Mouse (Mus musculus): ENCODE results near the gene Doc2a. TPM values are rescaled to one million over a fixed set of nuclear protein-coding genes. Genes with fewer than 3 reads are reported as not detected.
"Not testable (repeated sequence)": the region's sequence is repeated elsewhere in the genome, so short reads cannot be mapped to it uniquely, and the experiment has no call there.

The Doc2a gene
- polyA plus RNA-seq, 1 experiment: 12.1 TPM

- TF ChIP-seq CTCF (IDR thresholded peaks at IDR 0.05; ENCODE audit: borderline replicate concordance, insufficient read depth, low read depth, low read length) (no peak), POLR2A (IDR thresholded peaks at IDR 0.05; ENCODE audit: borderline replicate concordance, insufficient read depth, low read length) (no peak)
- WGBS: 6% methylated on average over 16 of the region's 16 CpGs
- Histone ChIP-seq H3K4me3 (replicated peaks; ENCODE audit: insufficient read depth, low read depth, low read length) (peak overlapping the region; percentile 86), H3K4me1 (ENCODE audit: control insufficient read depth, insufficient read depth, low read length) (no peaks in the 10 kb centered on the region; the same call in 1 of the 2 replicates), H3K27ac (ENCODE audit: insufficient read depth, low read length) (peak overlapping the region; percentile 94), H3K27me3 (ENCODE audit: control insufficient read depth, insufficient read depth, low read length) (no peaks in the 10 kb centered on the region)
- no peak for DNase-seq
These were observed 50.3 kb downstream of the Doc2a start for GRCm38 (mm10) chr7:126897390-126898101.

- TF ChIP-seq POLR2A (IDR thresholded peaks at IDR 0.05; ENCODE audit: borderline replicate concordance, insufficient read depth, low read length) (peak; percentile 99), CTCF (IDR thresholded peaks at IDR 0.05; ENCODE audit: borderline replicate concordance, insufficient read depth, low read depth, low read length) (no peak)
- H3K4me1 ChIP-seq (ENCODE audit: control insufficient read depth, insufficient read depth, low read length): no peaks in the 10 kb centered on the region; the same call in 1 of the 2 replicates
- DNase-seq: peak; percentile 96 to 98
- peak overlapping the region; percentile 94 for H3K27ac ChIP-seq (ENCODE audit: insufficient read depth, low read length)
- WGBS: 11% methylated on average over 37 of the region's 37 CpGs
- peak overlapping the region; percentile 86 for H3K4me3 ChIP-seq (replicated peaks; ENCODE audit: insufficient read depth, low read depth, low read length)
- H3K27me3 ChIP-seq (ENCODE audit: control insufficient read depth, insufficient read depth, low read length): no peaks in the 10 kb centered on the region
These were observed 51.1 kb downstream of the Doc2a start for GRCm38 (mm10) chr7:126898102-126898990.

- 95% methylated on average over 8 of the region's 9 CpGs for WGBS
- not testable (repeated sequence) for DNase-seq
These were observed 52.6 kb downstream of the Doc2a start for GRCm38 (mm10) chr7:126899781-126900180.

More at GRCm38 (mm10) chr7:126899781-126900180, 52.6 kb downstream of the Doc2a start:
- H3K4me3 ChIP-seq (replicated peaks; ENCODE audit: insufficient read depth, low read depth, low read length); H3K27ac ChIP-seq (ENCODE audit: insufficient read depth, low read length); H3K27me3 ChIP-seq (ENCODE audit: control insufficient read depth, insufficient read depth, low read length); H3K4me1 ChIP-seq (ENCODE audit: control insufficient read depth, insufficient read depth, low read length): not testable (repeated sequence)

Other genes with a start within 250 kb of the Doc2a start
- 9.3 and 10.6 TPM in 2 replicates for gene Nupr1, start 216.6 kb upstream of the Doc2a start, polyA plus RNA-seq (2012; rRNA removed)
- 45.4 and 45.5 TPM in 2 replicates for gene Sgf29, start 198.1 kb upstream of the Doc2a start, polyA plus RNA-seq (2012; rRNA removed)
- gene Sult1a1, start 171.0 kb upstream of the Doc2a start, polyA plus RNA-seq (2012; rRNA removed): 6.4 and 10.6 TPM in 2 replicates
- gene Bola2, start 152.0 kb upstream of the Doc2a start, polyA plus RNA-seq (2012; rRNA removed): 51.0 and 61.6 TPM in 2 replicates
- gene Slx1b, start 151.6 kb upstream of the Doc2a start, polyA plus RNA-seq (2012; rRNA removed): 39.6 and 40.3 TPM in 2 replicates
- gene Coro1a, start 139.6 kb upstream of the Doc2a start, polyA plus RNA-seq (2012; rRNA removed): 110 and 126 TPM in 2 replicates
- 212 and 229 TPM in 2 replicates for gene Mapk3, start 87.8 kb upstream of the Doc2a start, polyA plus RNA-seq (2012; rRNA removed)
- gene Gdpd3, start 81.1 kb upstream of the Doc2a start, polyA plus RNA-seq (2012; rRNA removed): 6.0 and 8.0 TPM in 2 replicates
- gene Ypel3, start 70.5 kb upstream of the Doc2a start, polyA plus RNA-seq (2012; rRNA removed): 628 and 636 TPM in 2 replicates
- 2.2 TPM in 2 replicates for gene Tbx6, start 65.9 kb upstream of the Doc2a start, polyA plus RNA-seq (2012; rRNA removed)
- 110 and 119 TPM in 2 replicates for gene Ppp4c, start 54.9 kb upstream of the Doc2a start, polyA plus RNA-seq (2012; rRNA removed)
- gene Fam57b, start 49.7 kb upstream of the Doc2a start, polyA plus RNA-seq (2012; rRNA removed): 193 and 196 TPM in 2 replicates
- gene 4930451I11Rik, start 15.8 kb upstream of the Doc2a start, polyA plus RNA-seq (2012; rRNA removed): not detected in 2 replicates
- gene Hirip3, start 14.6 kb downstream of the Doc2a start, polyA plus RNA-seq (2012; rRNA removed): 60.9 and 63.1 TPM in 2 replicates
- gene Ino80e, start 15.0 kb downstream of the Doc2a start, polyA plus RNA-seq (2012; rRNA removed): 67.3 and 67.6 TPM in 2 replicates
- 107 and 108 TPM in 2 replicates for gene Taok2, start 37.3 kb downstream of the Doc2a start, polyA plus RNA-seq (2012; rRNA removed)
- gene Tmem219, start 75.5 kb downstream of the Doc2a start, polyA plus RNA-seq (2012; rRNA removed): 29.8 and 37.5 TPM in 2 replicates
- 130 and 140 TPM in 2 replicates for gene Kctd13, start 81.5 kb downstream of the Doc2a start, polyA plus RNA-seq (2012; rRNA removed)
- gene Asphd1, start 102.2 kb downstream of the Doc2a start, polyA plus RNA-seq (2012; rRNA removed): 41.8 and 42.4 TPM in 2 replicates
- gene Sez6l2, start 103.1 kb downstream of the Doc2a start, polyA plus RNA-seq (2012; rRNA removed): 359 and 364 TPM in 2 replicates
- gene Cdipt, start 128.5 kb downstream of the Doc2a start, polyA plus RNA-seq (2012; rRNA removed): 255 and 281 TPM in 2 replicates
- gene Cdiptos, start 128.7 kb downstream of the Doc2a start, polyA plus RNA-seq (2012; rRNA removed): 0.92 and 1.1 TPM in 2 replicates
- 19.9 and 21.0 TPM in 2 replicates for gene Mvp, start 167.2 kb downstream of the Doc2a start, polyA plus RNA-seq (2012; rRNA removed)
- 2.8 and 5.2 TPM in 2 replicates for gene Pagr1b, start 169.1 kb downstream of the Doc2a start, polyA plus RNA-seq (2012; rRNA removed)
- 91.6 and 105 TPM in 2 replicates for gene Pagr1a, start 169.9 kb downstream of the Doc2a start, polyA plus RNA-seq (2012; rRNA removed)
- 362 and 365 TPM in 2 replicates for gene Gm42742, start 173.7 kb downstream of the Doc2a start, polyA plus RNA-seq (2012; rRNA removed)
- gene Prrt2, start 173.8 kb downstream of the Doc2a start, polyA plus RNA-seq (2012; rRNA removed): 600 and 672 TPM in 2 replicates
- gene Maz, start 179.6 kb downstream of the Doc2a start, polyA plus RNA-seq (2012; rRNA removed): 198 and 213 TPM in 2 replicates
- 7.7 and 9.1 TPM in 2 replicates for gene Kif22, start 195.1 kb downstream of the Doc2a start, polyA plus RNA-seq (2012; rRNA removed)
- 0.34 TPM in 1 of 2 replicates, not detected in the other for gene Zg16, start 239.9 kb downstream of the Doc2a start, polyA plus RNA-seq (2012; rRNA removed)
- 1.4 and 2.1 TPM in 2 replicates for gene AI467606, start 243.9 kb downstream of the Doc2a start, polyA plus RNA-seq (2012; rRNA removed)

All from cerebellum, adult 2 months (tissue).